Mouse (Mus musculus): ENCODE measurements around the gene Eif4b. TPM values are rescaled to one million over a fixed set of nuclear protein-coding genes. Genes with fewer than 3 reads are reported as not detected.

The Eif4b gene
- polyA plus RNA-seq, 1 experiment = 59.7 TPM

DNA sequence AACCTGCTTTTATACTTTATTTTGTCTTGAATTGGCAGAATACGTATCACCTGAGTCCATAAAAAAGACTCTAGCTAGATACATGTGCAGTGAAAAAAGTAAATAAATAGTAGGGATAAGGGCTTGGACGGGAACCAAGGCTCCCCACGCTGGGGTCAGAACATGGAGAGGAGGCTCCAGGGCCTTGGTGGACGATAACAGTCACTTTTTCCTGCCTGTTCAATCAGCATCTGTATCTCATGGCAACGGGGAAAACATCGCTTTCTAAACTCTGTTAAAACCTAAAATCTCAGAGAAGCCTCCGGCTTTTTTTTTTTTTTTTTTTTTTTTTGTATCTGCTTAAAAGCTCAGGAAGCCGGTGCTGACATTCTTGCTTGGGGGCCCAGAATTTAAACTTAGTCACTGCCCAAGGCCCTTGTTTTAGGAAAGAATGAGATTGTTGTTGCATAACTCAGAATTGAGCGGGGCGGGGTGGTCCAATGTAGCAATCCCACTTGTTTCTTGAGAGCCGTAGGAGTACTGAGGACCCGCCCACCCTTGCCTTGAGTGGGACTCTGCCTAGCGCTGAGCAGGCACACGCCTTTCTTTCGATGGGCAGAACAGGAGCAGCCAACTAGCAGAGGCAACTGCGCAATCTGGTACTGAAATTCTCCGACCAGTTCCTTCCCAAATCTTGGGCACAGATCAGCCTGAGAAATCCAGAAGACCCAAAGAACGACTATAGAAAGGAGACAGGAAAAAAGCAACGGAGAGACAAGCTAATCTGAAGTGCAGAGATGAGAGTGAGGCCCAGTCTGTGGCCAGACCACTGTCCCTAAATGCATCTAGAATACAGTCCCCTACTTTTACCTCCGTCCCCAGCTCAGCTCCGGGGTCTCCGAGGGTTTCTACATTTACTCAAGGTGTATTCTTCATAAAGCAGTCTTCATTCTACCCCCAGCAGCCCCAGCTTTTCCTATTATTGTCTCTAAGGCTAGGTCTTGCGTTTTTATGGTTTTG is 69.6 kb downstream of the Eif4b start:
- Histone ChIP-seq H3K4me3 (ENCODE audit: extremely low read depth, insufficient read depth, insufficient read length) (no peak overlapping the region), H3K27me3 (ENCODE audit: control insufficient read depth, insufficient read depth, low read length) (no peaks in the 10 kb centered on the region; the same call in 1 of the 2 replicates), H3K36me3 (ENCODE audit: control insufficient read depth, insufficient read depth, low read length) (no peaks in the 10 kb centered on the region), H3K27ac (ENCODE audit: insufficient read depth, low read length) (no peak overlapping the region), H3K4me1 (ENCODE audit: control insufficient read depth, insufficient read depth, insufficient read length) (no peaks in the 10 kb centered on the region)
- DNase-seq (ENCODE audit: low read depth in 1 of 2, low spot score in 2 of 2) = no peak
- TF ChIP-seq POLR2A (IDR thresholded peaks at IDR 0.05; ENCODE audit: low read depth, low read length) (no peak), CTCF (IDR thresholded peaks at IDR 0.05; ENCODE audit: extremely low read depth, insufficient read depth, insufficient read length, insufficient replicate concordance) (no peak)
- 79% methylated on average over 23 of the region's 23 CpGs for WGBS

DNA sequence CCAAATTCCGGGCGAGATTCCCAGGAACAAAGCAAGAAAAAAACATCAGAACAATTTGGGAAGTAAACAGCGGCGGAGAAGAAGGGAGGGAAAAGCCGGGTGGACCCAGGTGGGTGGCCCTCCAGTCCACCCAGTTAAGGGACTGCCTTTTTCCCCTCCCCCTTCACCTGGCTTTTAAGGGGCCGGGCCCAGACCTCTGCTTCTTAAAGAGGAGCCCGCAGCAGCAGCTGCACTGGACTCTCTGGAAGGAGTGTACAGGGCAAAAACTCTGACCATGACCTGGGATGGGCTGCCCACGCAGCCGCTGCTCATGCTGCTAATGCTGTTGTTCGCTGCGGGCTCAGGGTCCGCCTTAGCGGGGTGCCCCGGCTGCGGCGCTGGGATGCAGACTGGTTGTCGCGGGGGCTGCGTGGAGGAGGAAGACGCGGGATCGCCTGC is 70.7 kb downstream of the Eif4b start, which contains the start of gene Igfbp6:
Igfbp6 (plus strand) TSS at position 89 of the 438 bp plus-strand sequence.
- Histone ChIP-seq H3K36me3 (ENCODE audit: control insufficient read depth, insufficient read depth, low read length) (no peaks in the 10 kb centered on the region), H3K4me3 (ENCODE audit: extremely low read depth, insufficient read depth, insufficient read length) (no peak within 1 kb of the TSS), H3K27me3 (ENCODE audit: control insufficient read depth, insufficient read depth, low read length) (no peaks in the 10 kb centered on the region; the same call in 1 of the 2 replicates), H3K4me1 (ENCODE audit: control insufficient read depth, insufficient read depth, insufficient read length) (no peaks in the 10 kb centered on the region), H3K27ac (ENCODE audit: insufficient read depth, low read length) (no peak within 1 kb of the TSS)
- no peak for DNase-seq (ENCODE audit: low read depth in 1 of 2, low spot score in 2 of 2)
- TF ChIP-seq POLR2A (IDR thresholded peaks at IDR 0.05; ENCODE audit: low read depth, low read length) (no peak), CTCF (IDR thresholded peaks at IDR 0.05; ENCODE audit: extremely low read depth, insufficient read depth, insufficient read length, insufficient replicate concordance) (no peak)
- 46% methylated on average over 22 of the region's 22 CpGs for WGBS

DNA sequence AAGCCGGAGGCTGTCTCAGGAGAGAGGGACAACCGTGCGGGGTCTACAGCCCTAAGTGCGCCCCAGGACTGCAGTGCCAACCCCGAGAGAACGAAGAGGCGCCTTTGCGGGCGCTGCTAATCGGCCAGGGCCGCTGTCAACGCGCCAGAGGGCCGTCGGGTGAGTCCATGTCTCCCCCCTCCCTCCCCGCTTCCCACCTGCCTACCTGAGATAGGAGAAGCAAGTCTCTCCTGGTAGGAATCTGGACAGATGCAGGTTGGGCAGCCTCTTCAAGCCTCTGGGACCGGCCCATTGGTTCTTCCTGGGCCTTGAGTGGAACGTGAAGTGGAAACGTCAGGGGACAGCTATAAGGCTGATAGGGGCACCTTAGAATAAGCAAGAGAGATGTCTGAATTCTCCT is 71.2 kb downstream of the Eif4b start:
- Histone ChIP-seq H3K27me3 (ENCODE audit: control insufficient read depth, insufficient read depth, low read length) (no peaks in the 10 kb centered on the region; the same call in 1 of the 2 replicates), H3K36me3 (ENCODE audit: control insufficient read depth, insufficient read depth, low read length) (no peaks in the 10 kb centered on the region), H3K27ac (ENCODE audit: insufficient read depth, low read length) (no peak overlapping the region), H3K4me1 (ENCODE audit: control insufficient read depth, insufficient read depth, insufficient read length) (no peaks in the 10 kb centered on the region), H3K4me3 (ENCODE audit: extremely low read depth, insufficient read depth, insufficient read length) (no peak overlapping the region)
- no peak for DNase-seq (ENCODE audit: low read depth in 1 of 2, low spot score in 2 of 2)
- WGBS = 50% methylated on average over 19 of the region's 19 CpGs
- no peak for TF ChIP-seq POLR2A (IDR thresholded peaks at IDR 0.05; ENCODE audit: low read depth, low read length)
- TF ChIP-seq CTCF (IDR thresholded peaks at IDR 0.05; ENCODE audit: extremely low read depth, insufficient read depth, insufficient read length, insufficient replicate concordance) = no peak

DNA sequence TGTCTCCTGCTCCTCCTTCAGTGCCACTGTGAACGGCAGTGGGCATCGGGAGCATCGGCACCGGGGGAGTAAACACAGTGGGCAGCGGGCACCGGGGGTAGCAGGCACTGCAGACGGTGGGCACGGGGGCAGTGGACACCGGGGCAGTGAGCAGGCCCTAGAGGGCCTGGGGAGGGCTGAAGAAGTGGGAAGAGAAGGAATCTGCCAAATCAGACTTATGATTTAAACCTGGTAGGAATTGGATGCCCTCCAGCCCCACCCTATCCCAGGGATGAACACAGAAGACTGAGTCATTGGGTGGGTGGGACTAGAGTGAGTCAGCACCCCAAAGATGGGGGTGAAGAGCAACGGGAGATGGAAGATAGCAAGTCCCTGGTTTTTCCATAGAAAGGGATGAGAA is 71.8 kb downstream of the Eif4b start:
- no peak for DNase-seq (ENCODE audit: low read depth in 1 of 2, low spot score in 2 of 2)
- Histone ChIP-seq H3K27ac (ENCODE audit: insufficient read depth, low read length) (no peak overlapping the region), H3K27me3 (ENCODE audit: control insufficient read depth, insufficient read depth, low read length) (no peaks in the 10 kb centered on the region; the same call in 1 of the 2 replicates), H3K36me3 (ENCODE audit: control insufficient read depth, insufficient read depth, low read length) (no peaks in the 10 kb centered on the region), H3K4me1 (ENCODE audit: control insufficient read depth, insufficient read depth, insufficient read length) (no peaks in the 10 kb centered on the region), H3K4me3 (ENCODE audit: extremely low read depth, insufficient read depth, insufficient read length) (no peak overlapping the region)
- 91% methylated on average over 10 of the region's 10 CpGs for WGBS
- no peak for TF ChIP-seq POLR2A (IDR thresholded peaks at IDR 0.05; ENCODE audit: low read depth, low read length)
- TF ChIP-seq CTCF (IDR thresholded peaks at IDR 0.05; ENCODE audit: extremely low read depth, insufficient read depth, insufficient read length, insufficient replicate concordance) = no peak

DNA sequence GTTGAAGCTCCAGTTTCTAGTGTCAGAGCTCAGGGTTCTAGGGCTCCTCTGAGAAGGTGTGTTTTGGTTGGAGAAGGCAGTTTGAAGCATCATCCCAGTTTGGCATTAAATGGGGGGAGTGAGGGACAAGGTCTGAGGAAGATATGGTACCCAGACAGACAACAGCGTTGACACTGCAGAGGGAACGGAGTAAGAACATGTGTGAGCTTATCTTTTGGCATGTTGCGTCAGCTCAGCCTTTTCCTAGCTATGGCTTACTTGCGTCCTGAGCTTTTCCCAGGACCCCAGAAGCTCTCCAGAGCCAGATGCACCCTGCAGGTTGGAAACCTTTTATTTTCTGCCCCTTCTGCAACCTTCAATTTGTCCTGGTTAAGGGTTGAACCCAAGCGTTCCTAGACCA is 72.5 kb downstream of the Eif4b start:
- no peak for TF ChIP-seq POLR2A (IDR thresholded peaks at IDR 0.05; ENCODE audit: low read depth, low read length)
- no peak for TF ChIP-seq CTCF (IDR thresholded peaks at IDR 0.05; ENCODE audit: extremely low read depth, insufficient read depth, insufficient read length, insufficient replicate concordance)
- H3K4me3 ChIP-seq (ENCODE audit: extremely low read depth, insufficient read depth, insufficient read length) = no peak overlapping the region
- H3K27me3 ChIP-seq (ENCODE audit: control insufficient read depth, insufficient read depth, low read length) = no peaks in the 10 kb centered on the region; the same call in 1 of the 2 replicates
- H3K4me1 ChIP-seq (ENCODE audit: control insufficient read depth, insufficient read depth, insufficient read length) = no peaks in the 10 kb centered on the region
- no peak overlapping the region for H3K27ac ChIP-seq (ENCODE audit: insufficient read depth, low read length)
- 82% methylated on average over 5 of the region's 5 CpGs for WGBS
- H3K36me3 ChIP-seq (ENCODE audit: control insufficient read depth, insufficient read depth, low read length) = no peaks in the 10 kb centered on the region
- no peak for DNase-seq (ENCODE audit: low read depth in 1 of 2, low spot score in 2 of 2)

Other genes with a start within 250 kb of the Eif4b start
- gene Krt1, start 223.0 kb upstream of the Eif4b start, polyA plus RNA-seq (2012; rRNA removed) = 0.05 and 0.22 TPM in 2 replicates
- not detected in 2 replicates for gene Krt77, start 204.1 kb upstream of the Eif4b start, polyA plus RNA-seq (2012; rRNA removed)
- 0.07 TPM in 1 of 2 replicates, not detected in the other for gene Krt76, start 180.9 kb upstream of the Eif4b start, polyA plus RNA-seq (2012; rRNA removed)
- 0.05 TPM in 1 of 2 replicates, not detected in the other for gene Krt4, start 149.0 kb upstream of the Eif4b start, polyA plus RNA-seq (2012; rRNA removed)
- not detected in 2 replicates for gene Krt79, start 133.4 kb upstream of the Eif4b start, polyA plus RNA-seq (2012; rRNA removed)
- not detected in 2 replicates for gene Krt78, start 119.5 kb upstream of the Eif4b start, polyA plus RNA-seq (2012; rRNA removed)
- 2.2 and 3.0 TPM in 2 replicates for gene Krt8, start 69.3 kb upstream of the Eif4b start, polyA plus RNA-seq (2012; rRNA removed)
- 2.1 and 2.2 TPM in 2 replicates for gene Krt18, start 45.6 kb upstream of the Eif4b start, polyA plus RNA-seq (2012; rRNA removed)
- gene Tns2, start 26.6 kb downstream of the Eif4b start, polyA plus RNA-seq (2012; rRNA removed) = 44.5 and 46.3 TPM in 2 replicates
- 26.0 and 28.8 TPM in 2 replicates for gene Spryd3, start 62.5 kb downstream of the Eif4b start, polyA plus RNA-seq (2012; rRNA removed)
- 10.9 and 21.0 TPM in 2 replicates for gene Igfbp6, start 70.6 kb downstream of the Eif4b start, polyA plus RNA-seq (2012; rRNA removed)
- gene Soat2, start 76.8 kb downstream of the Eif4b start, polyA plus RNA-seq (2012; rRNA removed) = 3.2 and 5.4 TPM in 2 replicates
- gene Zfp740, start 129.5 kb downstream of the Eif4b start, polyA plus RNA-seq (2012; rRNA removed) = 26.8 and 30.2 TPM in 2 replicates
- gene Csad, start 131.0 kb downstream of the Eif4b start, polyA plus RNA-seq (2012; rRNA removed) = 33.2 and 40.9 TPM in 2 replicates
- 127 and 143 TPM in 2 replicates for gene Itgb7, start 158.2 kb downstream of the Eif4b start, polyA plus RNA-seq (2012; rRNA removed)
- 21.1 and 27.5 TPM in 2 replicates for gene Rarg, start 183.7 kb downstream of the Eif4b start, polyA plus RNA-seq (2012; rRNA removed)
- gene Gm9918, start 196.8 kb downstream of the Eif4b start, polyA plus RNA-seq (2012; rRNA removed) = 0.05 TPM in 1 of 2 replicates, not detected in the other
- 57.8 and 79.8 TPM in 2 replicates for gene Mfsd5, start 205.7 kb downstream of the Eif4b start, polyA plus RNA-seq (2012; rRNA removed)
- 8.9 and 15.1 TPM in 2 replicates for gene Espl1, start 222.5 kb downstream of the Eif4b start, polyA plus RNA-seq (2012; rRNA removed)

Data from spleen, adult 2 months (tissue).